Mouse (Mus musculus) ES-Bruce4 (cell line): ENCODE measurements at regions not wholly inside any gene's neighbourhood (a gene's known extent, or its start where the extent isn't known, plus 50 kb on each side); places are given as distances from the start of the nearest gene placed in this dataset.

Source experiments
- H3K27ac ChIP-seq: 2 replicates; pipeline ENCODE4 v1.5.1; 2012; ENCODE audit warnings: low read length, inconsistent platforms; ENCODE audit not compliant: insufficient read depth
- H3K27me3 ChIP-seq: 2 replicates; pipeline ENCODE4 v1.6.1; 2012; ENCODE audit warnings: mild to moderate bottlenecking, low read length, inconsistent platforms; ENCODE audit not compliant: control insufficient read depth, poor library complexity, insufficient read depth, severe bottlenecking
- H3K36me3 ChIP-seq: 2 replicates; pipeline ENCODE4 v1.6.1; 2012; ENCODE audit warnings: inconsistent platforms, mild to moderate bottlenecking, low read length, moderate library complexity; ENCODE audit not compliant: control insufficient read depth, poor library complexity, insufficient read depth, severe bottlenecking
- H3K4me1 ChIP-seq: one replicate; pipeline ENCODE4 v1.8.1; 2011; ENCODE audit warnings: low read length; ENCODE audit not compliant: control insufficient read depth, insufficient read depth
- H3K4me3 ChIP-seq: 2 replicates; pipeline ENCODE4 v1.5.1; 2011; ENCODE audit warnings: low read depth, mild to moderate bottlenecking, low read length
- H3K9ac ChIP-seq: 2 replicates; pipeline ENCODE4 v1.6.1; 2012; ENCODE audit warnings: low read depth, mild to moderate bottlenecking, inconsistent platforms; ENCODE audit not compliant: poor library complexity, severe bottlenecking
- H3K9me3 ChIP-seq: replicated peaks from 2 replicates; pipeline ENCODE4 v1.6.1; 2012; ENCODE audit warnings: mild to moderate bottlenecking, low read length, inconsistent platforms; ENCODE audit not compliant: control insufficient read depth, poor library complexity, insufficient read depth, severe bottlenecking
- CTCF ChIP-seq: IDR thresholded peaks from one replicate; pipeline ENCODE4 v1.8.1; 2011; ENCODE audit warnings: low read depth, low read length
- EP300 ChIP-seq: IDR thresholded peaks from 2 replicates; pipeline ENCODE4 v1.6.1; 2011; ENCODE audit warnings: low read depth, low read length; ENCODE audit not compliant: insufficient read depth
- POLR2A ChIP-seq: IDR thresholded peaks from one replicate; pipeline ENCODE4 v1.8.1; 2011; ENCODE audit warnings: low read length; ENCODE audit not compliant: insufficient read depth

GRCm38 (mm10) chr1:71948686-71949085 lies 263.4 kb downstream of the Mreg start:
- no peaks in the 10 kb centered on the region for H3K27me3 ChIP-seq
- no peak overlapping the region for H3K4me3 ChIP-seq
- no peaks in the 10 kb centered on the region for H3K36me3 ChIP-seq
- TF ChIP-seq POLR2A (no peak), EP300 (no peak), CTCF (no peak)
- H3K4me1 ChIP-seq, result no peaks in the 10 kb centered on the region
- H3K9me3 ChIP-seq, result no peaks in the 10 kb centered on the region
- no peak overlapping the region for H3K9ac ChIP-seq
- no peak overlapping the region for H3K27ac ChIP-seq

GRCm38 (mm10) chr1:71947506-71947905 lies 264.6 kb downstream of the Mreg start:
- TF ChIP-seq POLR2A, result no peak
- TF ChIP-seq EP300, result no peak
- TF ChIP-seq CTCF, result no peak
- Histone ChIP-seq H3K36me3 (no peaks in the 10 kb centered on the region), H3K4me1 (no peaks in the 10 kb centered on the region), H3K27me3 (no peaks in the 10 kb centered on the region), H3K4me3 (no peak overlapping the region), H3K9me3 (no peaks in the 10 kb centered on the region), H3K9ac (no peak overlapping the region), H3K27ac (no peak overlapping the region)

GRCm38 (mm10) chr1:71946911-71947310 lies 265.2 kb downstream of the Mreg start:
- Histone ChIP-seq H3K27me3 (no peaks in the 10 kb centered on the region), H3K27ac (no peak overlapping the region), H3K4me3 (no peak overlapping the region), H3K36me3 (no peaks in the 10 kb centered on the region), H3K9me3 (no peaks in the 10 kb centered on the region), H3K9ac (no peak overlapping the region), H3K4me1 (no peaks in the 10 kb centered on the region)
- TF ChIP-seq POLR2A (no peak), EP300 (no peak), CTCF (no peak)

GRCm38 (mm10) chr1:71945070-71945469 lies 267.0 kb downstream of the Mreg start:
- Histone ChIP-seq H3K9ac (no peak overlapping the region), H3K4me3 (no peak overlapping the region), H3K4me1 (no peaks in the 10 kb centered on the region), H3K36me3 (no peaks in the 10 kb centered on the region), H3K9me3 (no peaks in the 10 kb centered on the region), H3K27me3 (no peaks in the 10 kb centered on the region), H3K27ac (no peak overlapping the region)
- TF ChIP-seq POLR2A, result no peak
- no peak for TF ChIP-seq CTCF
- no peak for TF ChIP-seq EP300

GRCm38 (mm10) chr1:71944531-71944930 lies 267.6 kb downstream of the Mreg start:
- no peaks in the 10 kb centered on the region for H3K4me1 ChIP-seq
- H3K4me3 ChIP-seq, result no peak overlapping the region
- no peaks in the 10 kb centered on the region for H3K9me3 ChIP-seq
- H3K27me3 ChIP-seq, result no peaks in the 10 kb centered on the region
- no peak overlapping the region for H3K27ac ChIP-seq
- no peak for TF ChIP-seq POLR2A
- H3K36me3 ChIP-seq, result no peaks in the 10 kb centered on the region
- H3K9ac ChIP-seq, result no peak overlapping the region

GRCm38 (mm10) chr1:71942145-71942544 lies 270.0 kb downstream of the Mreg start:
- no peaks in the 10 kb centered on the region for H3K27me3 ChIP-seq
- no peaks in the 10 kb centered on the region for H3K4me1 ChIP-seq
- no peaks in the 10 kb centered on the region for H3K36me3 ChIP-seq
- H3K4me3 ChIP-seq, result no peak overlapping the region
- TF ChIP-seq CTCF (no peak), EP300 (no peak), POLR2A (no peak)
- H3K9me3 ChIP-seq, result no peaks in the 10 kb centered on the region
- no peak overlapping the region for H3K9ac ChIP-seq
- H3K27ac ChIP-seq, result no peak overlapping the region
